Mouse (Mus musculus): ENCODE measurements at regions not wholly inside any gene's neighbourhood (a gene's known extent, or its start where the extent isn't known, plus 50 kb on each side); places are given as distances from the start of the nearest gene placed in this dataset.

- DNase-seq (ENCODE audit: low spot score), result peak; percentile 14
Measured at GRCm38 (mm10) chr2:9689518-9689917, 191.5 kb upstream of the 4930412O13Rik start.

- DNase-seq (ENCODE audit: low spot score), result peak; percentile 8
Measured at GRCm38 (mm10) chr2:9691506-9691905, 189.5 kb upstream of the 4930412O13Rik start.

GRCm38 (mm10) chr2:9691906-9692305, 189.1 kb upstream of the 4930412O13Rik start:
- no peak for DNase-seq (ENCODE audit: low spot score)

- DNase-seq (ENCODE audit: low spot score), result no peak
Measured at GRCm38 (mm10) chr2:9693351-9693750, 187.7 kb upstream of the 4930412O13Rik start.

- DNase-seq (ENCODE audit: low spot score), result no peak
Measured at GRCm38 (mm10) chr2:9694178-9694577, 186.9 kb upstream of the 4930412O13Rik start.

GRCm38 (mm10) chr2:9697591-9698345, 183.3 kb upstream of the 4930412O13Rik start:
- DNase-seq (ENCODE audit: low spot score), result no peak

- DNase-seq (ENCODE audit: low spot score), result no peak
Measured at GRCm38 (mm10) chr2:9704266-9704665, 176.8 kb upstream of the 4930412O13Rik start.

GRCm38 (mm10) chr2:9709466-9709865, 171.6 kb upstream of the 4930412O13Rik start:
- DNase-seq (ENCODE audit: low spot score), result no peak

GRCm38 (mm10) chr2:9717904-9718303, 163.1 kb upstream of the 4930412O13Rik start:
- DNase-seq (ENCODE audit: low spot score), result no peak

- no peak for DNase-seq (ENCODE audit: low spot score)
Measured at GRCm38 (mm10) chr2:9733243-9733642, 147.8 kb upstream of the 4930412O13Rik start.

GRCm38 (mm10) chr2:9744181-9744580, 136.9 kb upstream of the 4930412O13Rik start:
- no peak for DNase-seq (ENCODE audit: low spot score)

GRCm38 (mm10) chr2:9749829-9750788, 130.9 kb upstream of the 4930412O13Rik start:
- DNase-seq (ENCODE audit: low spot score), result peak; percentile 48

- no peak for DNase-seq (ENCODE audit: low spot score)
Measured at GRCm38 (mm10) chr2:9753691-9754090, 127.4 kb upstream of the 4930412O13Rik start.

- no peak for DNase-seq (ENCODE audit: low spot score)
Measured at GRCm38 (mm10) chr2:9754153-9754552, 126.9 kb upstream of the 4930412O13Rik start.

GRCm38 (mm10) chr2:9757770-9758420, 123.2 kb upstream of the 4930412O13Rik start:
- no peak for DNase-seq (ENCODE audit: low spot score)

GRCm38 (mm10) chr2:9758983-9759382, 122.1 kb upstream of the 4930412O13Rik start:
- no peak for DNase-seq (ENCODE audit: low spot score)

GRCm38 (mm10) chr2:9759389-9760104, 121.5 kb upstream of the 4930412O13Rik start:
- DNase-seq (ENCODE audit: low spot score), result no peak

GRCm38 (mm10) chr2:9780159-9780558, 100.9 kb upstream of the 4930412O13Rik start:
- no peak for DNase-seq (ENCODE audit: low spot score)

- DNase-seq (ENCODE audit: low spot score), result no peak
Measured at GRCm38 (mm10) chr2:9782698-9783097, 98.4 kb upstream of the 4930412O13Rik start.

- DNase-seq (ENCODE audit: low spot score), result no peak
Measured at GRCm38 (mm10) chr2:9791970-9792369, 89.1 kb upstream of the 4930412O13Rik start.

- DNase-seq (ENCODE audit: low spot score), result no peak
Measured at GRCm38 (mm10) chr2:9792381-9792780, 88.7 kb upstream of the 4930412O13Rik start.

- no peak for DNase-seq (ENCODE audit: low spot score)
Measured at GRCm38 (mm10) chr2:9795401-9795800, 85.7 kb upstream of the 4930412O13Rik start.
